Mouse (Mus musculus) fibroblast of lung, adult 2 months (primary cell): ENCODE measurements around the gene Ces5a.
"Not testable (repeated sequence)": the region's sequence is repeated elsewhere in the genome, so short reads cannot be mapped to it uniquely, and the experiment has no call there.

Experiments used
- DNase-seq: peaks from one replicate; pipeline ENCODE4 v3.0.0-alpha.2; 2011; ENCODE audit warnings: low read depth

Gene Ces5a

GRCm38 (mm10) chr8:93535730-93536129 is at the start of gene Ces5a:
Ces5a (minus strand) TSS chr8:93535830.
- DNase-seq = no peak

GRCm38 (mm10) chr8:93572841-93573240 is 37.2 kb upstream of the Ces5a start:
- no peak for DNase-seq

GRCm38 (mm10) chr8:93572095-93572501 is 36.5 kb upstream of the Ces5a start:
- DNase-seq = no peak

GRCm38 (mm10) chr8:93571369-93571985 is 35.8 kb upstream of the Ces5a start:
- no peak for DNase-seq

- no peak for DNase-seq
Measured at GRCm38 (mm10) chr8:93570186-93570530, 34.5 kb upstream of the Ces5a start.

- no peak for DNase-seq
Measured at GRCm38 (mm10) chr8:93569311-93570185, 33.9 kb upstream of the Ces5a start.

- no peak for DNase-seq
Measured at GRCm38 (mm10) chr8:93568666-93569065, 33.0 kb upstream of the Ces5a start.

- DNase-seq = no peak
Measured at GRCm38 (mm10) chr8:93567086-93567485, 31.5 kb upstream of the Ces5a start.

- no peak for DNase-seq
Measured at GRCm38 (mm10) chr8:93564634-93565033, 29.0 kb upstream of the Ces5a start.

GRCm38 (mm10) chr8:93563551-93563950 is 27.9 kb upstream of the Ces5a start:
- DNase-seq = no peak

GRCm38 (mm10) chr8:93562557-93563210 is 27.1 kb upstream of the Ces5a start:
- DNase-seq = no peak

GRCm38 (mm10) chr8:93561271-93561670 is 25.6 kb upstream of the Ces5a start:
- no peak for DNase-seq

GRCm38 (mm10) chr8:93559696-93560095 is 24.1 kb upstream of the Ces5a start:
- no peak for DNase-seq

- no peak for DNase-seq
Measured at GRCm38 (mm10) chr8:93502634-93503033, 33.0 kb downstream of the Ces5a start.

GRCm38 (mm10) chr8:93499437-93499836 is 36.2 kb downstream of the Ces5a start:
- DNase-seq = no peak

- DNase-seq = no peak
Measured at GRCm38 (mm10) chr8:93495330-93495729, 40.3 kb downstream of the Ces5a start.

- no peak for DNase-seq
Measured at GRCm38 (mm10) chr8:93488743-93489142, 46.9 kb downstream of the Ces5a start.

- no peak for DNase-seq
Measured at GRCm38 (mm10) chr8:93478211-93478610, 57.4 kb downstream of the Ces5a start.

- not testable (repeated sequence) for DNase-seq
Measured at GRCm38 (mm10) chr8:93469733-93470132, 65.9 kb downstream of the Ces5a start.

GRCm38 (mm10) chr8:93454258-93454877 is 81.3 kb downstream of the Ces5a start:
- no peak for DNase-seq
